Mouse (Mus musculus) B cell, adult 2 months (primary cell): ENCODE data around the gene Ndufa6.
A peak's percentile ranks its signal among the peaks of the same experiment; 100 is the strongest.
"Not testable (repeated sequence)": the region's sequence is repeated elsewhere in the genome, so short reads cannot be mapped to it uniquely, and the experiment has no call there.

Experiments used
- DNase-seq, 2 experiments: peaks; one replicate each; pipeline ENCODE4 v3.0.0; 2022

The Ndufa6 gene

DNA sequence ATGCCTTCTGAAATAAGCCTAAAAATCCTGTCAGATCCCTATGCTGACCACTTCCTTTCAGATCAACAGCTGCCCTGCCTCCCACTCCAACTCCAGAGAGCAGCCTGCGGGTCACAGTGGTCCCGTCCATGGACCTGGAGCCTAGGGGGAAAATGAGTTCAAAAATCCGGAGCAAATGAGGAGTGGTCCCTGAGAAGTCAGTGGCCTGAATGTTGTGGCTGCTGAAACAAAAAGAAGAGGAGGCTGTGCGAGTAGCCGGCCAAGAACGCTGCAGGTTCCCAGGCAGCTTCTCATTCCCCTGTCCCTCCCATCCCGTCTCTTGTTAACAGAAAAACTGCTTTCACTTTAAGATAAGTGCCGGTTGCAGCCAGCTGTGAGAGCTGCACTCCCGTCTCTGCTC lies 10.4 kb upstream of the Ndufa6 start:
- DNase-seq, result not testable (repeated sequence)

GRCm38 (mm10) chr15:82363801-82364200 lies 9.7 kb upstream of the Ndufa6 start:
- DNase-seq, result not testable (repeated sequence)

DNA sequence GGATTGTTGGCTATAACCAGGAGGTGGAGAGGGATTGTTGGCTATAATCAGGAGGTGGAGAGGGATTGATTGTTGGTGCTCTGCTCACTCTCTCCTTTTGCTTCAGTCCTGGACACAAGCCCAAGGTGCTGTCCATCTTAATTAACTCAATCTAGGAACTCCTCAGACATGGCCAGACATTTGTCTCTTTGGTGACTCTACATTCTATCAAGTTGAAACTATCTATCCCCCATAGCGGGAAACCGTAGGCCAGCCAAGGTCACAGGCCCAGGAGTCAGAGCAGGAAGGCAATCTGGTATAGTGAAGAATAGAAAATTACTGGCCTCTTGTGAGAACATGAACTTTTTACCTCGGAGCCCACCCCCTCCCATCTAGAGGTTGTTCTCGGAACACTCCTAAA lies 8.1 kb upstream of the Ndufa6 start:
- no peak for DNase-seq

DNA sequence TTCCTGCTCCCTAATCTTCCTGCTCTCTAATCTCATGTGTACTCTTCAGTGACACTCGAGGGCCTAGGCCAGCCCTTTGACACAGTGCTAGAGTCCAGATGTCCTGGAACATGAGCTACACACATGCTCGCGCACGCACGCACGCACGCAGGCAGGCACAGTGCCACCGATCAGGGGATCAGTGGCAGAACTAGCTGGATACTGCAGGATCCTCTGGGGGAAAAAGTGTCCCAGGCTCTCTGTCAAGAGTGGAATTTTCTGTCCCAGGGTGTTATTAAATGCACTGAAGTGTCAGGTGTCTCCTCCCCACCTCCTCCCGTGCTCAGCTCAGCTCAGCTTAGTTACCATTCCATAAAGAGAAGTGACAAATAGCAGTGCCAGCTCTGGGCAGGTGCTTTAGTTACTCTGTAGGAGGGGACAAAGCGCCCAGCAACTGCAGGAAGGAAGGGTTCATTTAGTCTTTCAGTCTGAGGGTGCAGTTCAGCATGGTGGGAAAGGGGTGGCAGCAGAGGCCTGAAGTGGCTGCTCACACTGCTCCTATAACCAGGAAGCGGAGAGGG lies 7.4 kb upstream of the Ndufa6 start:
- DNase-seq, result no peak

DNA sequence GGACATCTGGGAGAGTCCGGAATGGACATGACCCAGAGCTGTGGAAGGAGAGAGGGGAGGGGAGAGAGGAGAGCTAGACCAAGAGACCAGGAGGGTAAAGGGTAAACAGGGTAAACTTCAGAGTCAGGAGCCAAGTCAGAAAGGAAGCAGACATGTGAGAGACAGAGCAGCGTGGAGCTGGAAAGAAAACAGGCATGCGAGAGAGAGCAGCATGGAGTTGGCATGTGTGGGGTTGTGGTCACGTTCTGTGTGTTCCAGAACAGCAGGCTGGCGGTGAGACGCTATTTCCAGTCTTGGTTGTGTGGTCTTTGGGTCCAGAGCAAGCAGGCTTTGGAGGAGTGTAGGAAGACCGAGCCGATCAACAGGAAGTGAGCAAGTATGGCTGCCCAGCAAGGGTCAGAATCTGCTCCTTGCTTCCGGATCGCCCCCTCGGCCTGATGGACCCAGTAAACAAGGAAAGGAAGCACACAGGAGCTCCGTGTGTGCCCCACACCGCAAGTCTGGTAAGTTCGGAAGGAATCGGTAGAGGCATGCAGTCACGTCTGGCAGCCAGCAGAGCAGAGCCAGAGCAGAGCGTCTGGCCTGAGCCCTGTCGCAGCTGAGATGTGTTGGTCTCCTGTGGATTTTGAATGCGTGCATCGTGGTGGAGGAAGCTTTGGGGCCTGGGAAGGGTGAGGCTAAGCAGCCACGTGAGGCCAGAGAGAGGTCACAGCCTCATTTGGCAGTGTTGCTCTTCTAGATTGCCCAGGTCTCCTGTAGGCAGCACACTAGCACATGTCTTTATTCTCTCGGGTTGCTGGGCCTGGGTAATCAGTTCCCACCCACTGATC lies 4.5 kb upstream of the Ndufa6 start:
- DNase-seq, result no peak

- DNase-seq, result no peak
Observed at GRCm38 (mm10) chr15:82353745-82354113, 393 bp downstream of the Ndufa6 start.

- DNase-seq, result no peak
Observed at GRCm38 (mm10) chr15:82353078-82353744, 911 bp downstream of the Ndufa6 start.

GRCm38 (mm10) chr15:82351480-82351879 lies 2.6 kb downstream of the Ndufa6 start:
- DNase-seq, result no peak

DNA sequence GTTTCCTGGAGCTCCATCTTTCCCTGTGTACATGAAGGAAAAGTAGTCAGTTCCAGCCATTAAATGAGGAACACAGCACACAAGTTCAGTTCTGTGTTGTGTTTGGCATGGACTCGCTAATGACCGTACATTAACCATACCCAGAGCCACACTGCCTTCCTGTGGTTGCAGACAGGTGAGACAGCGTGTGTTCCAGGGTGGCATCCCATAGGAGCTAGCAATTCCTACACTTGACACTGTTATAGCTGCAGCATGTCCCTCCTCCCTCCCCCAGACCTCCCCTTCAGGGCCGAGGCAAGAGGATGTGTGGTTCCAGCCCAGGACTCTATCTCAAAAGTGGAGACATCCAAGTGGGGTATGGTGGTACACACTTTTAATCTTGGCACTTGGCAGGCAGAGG lies 3.8 kb downstream of the Ndufa6 start:
- DNase-seq, result no peak

DNA sequence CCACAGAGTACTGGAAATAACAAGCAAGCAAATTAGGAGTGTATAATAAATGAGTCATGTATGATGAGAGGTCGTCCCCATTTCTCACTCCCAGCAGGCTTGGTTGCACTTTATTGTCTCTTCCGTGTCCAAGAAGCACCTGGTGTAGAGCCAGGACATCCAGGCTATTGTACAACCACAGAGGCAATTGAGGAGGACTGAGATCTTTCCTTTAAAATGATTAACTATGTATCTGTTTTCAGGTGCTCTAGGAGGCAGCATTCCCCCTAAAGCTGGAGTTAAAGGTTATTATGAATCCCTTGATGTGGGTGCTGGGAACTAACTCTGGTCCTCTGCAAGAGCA lies 5.2 kb downstream of the Ndufa6 start:
- no peak for DNase-seq

DNA sequence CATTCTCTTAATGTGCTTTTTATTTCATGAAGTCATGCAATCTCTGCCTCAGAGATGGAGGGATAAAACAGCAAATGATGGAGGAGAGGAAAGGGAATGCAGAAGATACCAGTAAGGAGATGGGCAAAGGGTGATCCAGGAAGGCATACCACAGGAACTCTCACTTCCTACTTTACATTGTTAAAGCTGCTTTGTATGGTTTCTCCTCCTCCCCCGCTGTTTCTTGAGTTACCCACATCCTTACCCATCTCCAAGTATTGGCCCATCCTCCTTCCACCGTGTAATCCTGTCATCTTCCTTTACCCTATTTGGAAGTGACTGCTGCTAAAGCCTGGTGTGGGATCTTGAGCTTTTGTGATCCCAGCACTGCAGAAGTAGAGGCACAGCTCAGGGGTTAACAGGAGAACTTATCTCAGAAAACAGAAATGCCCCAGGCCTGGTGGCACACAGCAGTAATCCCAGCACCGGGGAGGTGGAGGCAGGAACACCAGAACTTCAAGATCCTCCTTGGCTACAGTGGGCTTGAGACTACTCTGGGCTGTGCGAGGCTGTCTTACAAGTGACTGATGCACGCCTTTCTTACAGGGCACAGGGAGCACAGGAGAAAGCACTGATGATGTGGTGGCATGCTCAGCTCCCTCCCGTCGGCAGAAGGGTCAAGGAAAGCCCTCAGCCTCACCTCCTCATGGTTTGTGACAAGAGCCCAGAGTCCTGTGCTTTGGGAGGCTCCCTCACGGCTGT lies 5.7 kb downstream of the Ndufa6 start:
- DNase-seq, result no peak

DNA sequence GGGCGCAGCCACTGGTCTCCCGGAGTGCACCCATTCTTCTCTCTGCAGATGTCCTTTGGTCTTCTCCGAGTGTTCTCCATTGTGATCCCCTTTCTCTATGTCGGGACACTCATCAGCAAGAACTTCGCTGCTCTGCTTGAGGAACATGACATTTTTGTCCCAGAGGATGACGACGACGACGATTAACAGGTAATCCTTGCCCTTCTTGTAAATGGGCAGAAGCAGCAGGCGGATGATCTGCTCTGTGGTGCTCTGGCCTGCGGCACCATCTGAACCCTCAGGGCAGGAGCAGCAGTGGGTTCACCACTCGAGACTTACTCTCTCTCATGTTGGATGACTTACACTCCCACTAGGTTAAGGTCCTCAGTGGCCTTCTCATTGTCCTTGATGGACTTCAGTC lies 6.3 kb downstream of the Ndufa6 start:
- DNase-seq, result no peak

GRCm38 (mm10) chr15:82347303-82347676 lies 6.8 kb downstream of the Ndufa6 start:
- no peak for DNase-seq

GRCm38 (mm10) chr15:82346580-82347302 lies 7.4 kb downstream of the Ndufa6 start:
- no peak for DNase-seq

DNA sequence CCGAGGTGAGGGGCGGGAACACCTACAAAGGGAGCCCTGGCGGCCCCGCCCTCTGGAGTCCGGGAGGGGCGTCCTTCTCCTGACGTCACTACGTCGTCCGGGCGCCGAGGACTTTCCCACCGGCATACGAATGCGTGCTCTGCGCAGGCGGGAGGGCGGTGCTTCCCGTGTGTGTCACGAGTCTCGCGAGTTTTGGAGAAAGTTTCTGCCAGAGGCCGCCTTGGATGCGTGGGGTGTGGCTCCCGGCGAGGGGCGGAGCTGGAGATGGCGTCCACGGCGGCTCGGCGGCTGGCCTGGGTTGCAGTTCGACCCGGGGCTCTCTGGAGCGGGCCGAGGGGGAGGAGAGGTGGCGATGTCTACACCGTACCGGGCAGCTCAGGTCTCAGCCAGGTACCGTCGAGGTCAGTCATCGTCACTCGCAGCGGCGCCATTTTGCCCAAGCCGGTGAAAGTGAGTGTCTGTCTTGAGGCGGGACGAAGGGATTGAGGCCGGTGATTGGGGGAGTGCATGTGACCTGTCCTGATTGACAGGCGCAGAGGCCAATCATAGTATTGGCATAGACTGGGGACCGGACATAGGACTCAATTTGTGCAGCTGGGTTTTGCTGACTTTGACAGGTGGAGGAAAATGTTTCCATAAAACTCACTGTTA lies 8.2 kb downstream of the Ndufa6 start:
- DNase-seq, result peak; percentile 97 to 98

DNA sequence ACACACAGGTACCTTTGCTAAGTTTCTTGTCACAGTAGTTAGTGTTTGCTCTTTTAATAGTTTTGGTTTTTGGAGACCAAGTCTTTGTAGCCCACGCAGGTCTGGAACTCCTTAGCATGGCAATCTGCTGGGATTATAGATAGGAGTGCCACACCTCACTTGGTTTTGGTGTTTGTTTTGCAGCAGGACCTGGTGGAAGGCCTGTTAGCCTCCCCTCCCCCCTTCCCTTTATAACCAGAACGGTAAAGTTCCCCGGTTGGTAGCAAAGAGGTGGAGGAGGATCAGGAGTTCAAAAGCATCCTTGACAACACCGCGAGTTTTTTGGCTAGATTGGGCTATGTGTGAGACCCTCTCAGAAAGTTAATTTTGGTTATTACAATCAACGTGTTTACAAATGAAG lies 9.2 kb downstream of the Ndufa6 start:
- no peak for DNase-seq

GRCm38 (mm10) chr15:82343368-82344287 lies 10.5 kb downstream of the Ndufa6 start:
- DNase-seq, result no peak

GRCm38 (mm10) chr15:82342543-82342935 lies 11.6 kb downstream of the Ndufa6 start:
- DNase-seq, result peak in 1 of 2 experiments; percentile 20

DNA sequence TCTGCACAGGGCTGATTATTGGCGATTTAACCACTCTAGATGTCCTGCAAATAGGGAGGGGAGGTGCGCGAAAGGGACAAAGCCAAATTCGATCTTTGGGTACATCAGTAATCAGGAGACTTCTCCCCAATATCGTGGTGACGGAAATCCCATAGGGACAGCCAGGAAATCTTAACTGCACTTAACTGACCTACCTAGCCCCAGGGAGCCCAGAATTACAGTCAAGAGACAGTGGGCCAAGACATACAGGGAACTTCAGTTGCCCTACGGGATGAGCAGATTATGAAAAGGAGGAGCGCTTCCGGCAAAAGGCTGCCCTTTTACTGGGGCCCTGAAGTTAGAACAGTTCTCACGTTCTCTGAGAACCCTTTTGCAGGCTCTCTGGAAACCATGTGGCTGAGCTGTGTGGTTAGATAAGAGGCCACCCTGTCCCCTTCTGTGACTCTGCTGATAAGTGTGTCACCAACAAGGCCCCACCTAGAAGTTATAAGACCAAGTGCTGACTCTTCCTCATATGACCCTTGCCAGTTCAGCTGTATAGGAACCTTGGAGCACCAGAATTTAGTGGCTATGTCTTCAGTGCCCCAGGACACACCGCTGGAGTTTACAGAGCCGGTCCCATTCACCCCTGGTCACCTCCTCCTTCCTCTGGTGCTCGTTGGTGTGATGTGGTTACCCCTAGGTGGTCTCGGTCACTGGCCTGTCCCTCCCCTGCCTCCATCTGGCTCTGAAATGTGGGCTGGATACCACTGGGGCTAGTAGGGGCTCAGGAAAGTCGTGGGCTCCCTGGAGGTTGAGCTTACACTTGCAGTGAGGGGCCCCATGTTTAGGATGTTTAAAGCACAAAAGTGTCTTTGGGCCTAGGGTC lies 12.2 kb downstream of the Ndufa6 start:
- no peak for DNase-seq

- DNase-seq, result no peak
Observed at GRCm38 (mm10) chr15:82341036-82341501, 13.1 kb downstream of the Ndufa6 start.
